Mouse (Mus musculus) megakaryocyte, embryonic 14.5 days (primary cell): ENCODE results near the gene Pld4. TPM values are rescaled to one million over a fixed set of nuclear protein-coding genes. Genes with fewer than 3 reads are reported as not detected.

ENCODE experiments used
- H3K27me3 ChIP-seq: replicated peaks from 2 replicates; pipeline ENCODE3; 2012; ENCODE audit warnings: inconsistent platforms
- H3K36me3 ChIP-seq: replicated peaks from 2 replicates; pipeline ENCODE3; 2012; ENCODE audit warnings: low read length, inconsistent platforms, mixed read lengths
- H3K4me1 ChIP-seq: 2 replicates; pipeline ENCODE4 v1.6.1; 2012; ENCODE audit warnings: inconsistent platforms
- H3K4me3 ChIP-seq: replicated peaks from 2 replicates; pipeline ENCODE3; 2012; ENCODE audit warnings: moderate library complexity, mild to moderate bottlenecking, inconsistent platforms
- H3K9me3 ChIP-seq: 2 replicates; pipeline ENCODE4 v1.6.1; 2012; ENCODE audit warnings: inconsistent platforms
- FLI1 ChIP-seq: IDR thresholded peaks from 2 replicates; pipeline ENCODE4 v1.6.1; 2012; ENCODE audit warnings: low read length, inconsistent platforms, mixed read lengths
- GATA1 ChIP-seq: IDR thresholded peaks from 3 replicates; pipeline ENCODE4 v1.6.1; 2012; ENCODE audit warnings: mixed read lengths, low read length, inconsistent platforms, borderline replicate concordance
- polyA plus RNA-seq: library from polyadenylated mRNA; stranded (reverse); fragments of >175 nt; gene quantifications from 2 replicates; pipeline ENCODE4 v1.2.3, GENCODE M21; 2012; ENCODE audit warnings: low replicate concordance; ENCODE audit not compliant: insufficient read depth

Gene Pld4
- polyA plus RNA-seq, 1 experiment = 36.3 TPM

- H3K4me1 ChIP-seq = peaks cover 28% of the 10 kb centered on the region
- H3K27me3 ChIP-seq = peaks cover 98% of the 10 kb centered on the region
- H3K4me3 ChIP-seq = peak overlapping the region; percentile 92
- no peaks in the 10 kb centered on the region for H3K9me3 ChIP-seq
- H3K36me3 ChIP-seq = no peaks in the 10 kb centered on the region
- TF ChIP-seq GATA1 (no peak), FLI1 (no peak)
These were observed 37.0 kb upstream of the Pld4 start for GRCm38 (mm10) chr12:112723445-112723844.

- peaks cover 28% of the 10 kb centered on the region for H3K4me1 ChIP-seq
- H3K9me3 ChIP-seq = no peaks in the 10 kb centered on the region
These were observed 36.2 kb upstream of the Pld4 start for GRCm38 (mm10) chr12:112724077-112724805.

GRCm38 (mm10) chr12:112727801-112728200, 32.7 kb upstream of the Pld4 start:
- H3K4me3 ChIP-seq = no peak overlapping the region
- peaks cover 9% of the 10 kb centered on the region for H3K36me3 ChIP-seq
- TF ChIP-seq GATA1 (no peak), FLI1 (no peak)
- peaks cover 97% of the 10 kb centered on the region for H3K27me3 ChIP-seq
- no peaks in the 10 kb centered on the region for H3K9me3 ChIP-seq
- H3K4me1 ChIP-seq = peaks cover 11% of the 10 kb centered on the region

More at GRCm38 (mm10) chr12:112724077-112724805, 36.2 kb upstream of the Pld4 start:
- Histone ChIP-seq H3K27me3 (peaks cover 98% of the 10 kb centered on the region), H3K4me3 (no peak overlapping the region), H3K36me3 (no peaks in the 10 kb centered on the region)
- no peak for TF ChIP-seq FLI1
- no peak for TF ChIP-seq GATA1

- TF ChIP-seq FLI1 (no peak), GATA1 (no peak)
- Histone ChIP-seq H3K36me3 (peaks cover 16% of the 10 kb centered on the region), H3K27me3 (peaks cover 93% of the 10 kb centered on the region), H3K4me3 (peak overlapping the region; percentile 44), H3K4me1 (no peaks in the 10 kb centered on the region), H3K9me3 (no peaks in the 10 kb centered on the region)
These were observed 29.6 kb upstream of the Pld4 start for GRCm38 (mm10) chr12:112730808-112731207.

- no peak for TF ChIP-seq GATA1
- TF ChIP-seq FLI1 = no peak
- Histone ChIP-seq H3K4me3 (no peak overlapping the region), H3K4me1 (no peaks in the 10 kb centered on the region), H3K9me3 (no peaks in the 10 kb centered on the region), H3K27me3 (peaks cover 92% of the 10 kb centered on the region), H3K36me3 (peaks cover 33% of the 10 kb centered on the region)
These were observed 27.9 kb upstream of the Pld4 start for GRCm38 (mm10) chr12:112732591-112732990.

- TF ChIP-seq FLI1 = no peak
- TF ChIP-seq GATA1 = no peak
- Histone ChIP-seq H3K27me3 (peaks cover 93% of the 10 kb centered on the region), H3K9me3 (no peaks in the 10 kb centered on the region), H3K36me3 (peaks cover 48% of the 10 kb centered on the region), H3K4me1 (no peaks in the 10 kb centered on the region), H3K4me3 (no peak overlapping the region)
These were observed 26.2 kb upstream of the Pld4 start for GRCm38 (mm10) chr12:112734108-112734820.

GRCm38 (mm10) chr12:112734881-112735655, 25.4 kb upstream of the Pld4 start:
- H3K27me3 ChIP-seq = peaks cover 92% of the 10 kb centered on the region
- no peak overlapping the region for H3K4me3 ChIP-seq
- H3K4me1 ChIP-seq = no peaks in the 10 kb centered on the region
- no peaks in the 10 kb centered on the region for H3K9me3 ChIP-seq
- no peak for TF ChIP-seq FLI1
- no peak for TF ChIP-seq GATA1
- H3K36me3 ChIP-seq = peaks cover 48% of the 10 kb centered on the region

GRCm38 (mm10) chr12:112735896-112736635, 24.4 kb upstream of the Pld4 start:
- Histone ChIP-seq H3K36me3 (peaks cover 48% of the 10 kb centered on the region), H3K4me1 (no peaks in the 10 kb centered on the region), H3K9me3 (no peaks in the 10 kb centered on the region), H3K27me3 (peaks cover 91% of the 10 kb centered on the region), H3K4me3 (no peak overlapping the region)
- TF ChIP-seq FLI1 (no peak), GATA1 (no peak)

- no peak for TF ChIP-seq FLI1
- TF ChIP-seq GATA1 = no peak
- Histone ChIP-seq H3K9me3 (no peaks in the 10 kb centered on the region), H3K36me3 (peaks cover 47% of the 10 kb centered on the region), H3K27me3 (peaks cover 91% of the 10 kb centered on the region), H3K4me1 (no peaks in the 10 kb centered on the region), H3K4me3 (no peak overlapping the region)
These were observed 23.9 kb upstream of the Pld4 start for GRCm38 (mm10) chr12:112736636-112736925.
